Mouse (Mus musculus) gastrocnemius, postnatal 10 days (tissue): ENCODE measurements around the gene Slc22a12. TPM values are rescaled to one million over a fixed set of nuclear protein-coding genes. Genes with fewer than 3 reads are reported as not detected.
A peak's percentile ranks its signal among the peaks of the same experiment; 100 is the strongest.

Experiments used
- DNase-seq: peaks from one replicate; pipeline ENCODE4 v3.0.0; 2021; ENCODE audit warnings: mixed read lengths
- total RNA-seq, 2 experiments: library from RNA; stranded (reverse); gene quantifications; 2 replicates each; pipeline ENCODE4 v1.2.3; 2021

Slc22a12 gene
- total RNA-seq, 2 experiments from 2014 or later, result not detected

DNA sequence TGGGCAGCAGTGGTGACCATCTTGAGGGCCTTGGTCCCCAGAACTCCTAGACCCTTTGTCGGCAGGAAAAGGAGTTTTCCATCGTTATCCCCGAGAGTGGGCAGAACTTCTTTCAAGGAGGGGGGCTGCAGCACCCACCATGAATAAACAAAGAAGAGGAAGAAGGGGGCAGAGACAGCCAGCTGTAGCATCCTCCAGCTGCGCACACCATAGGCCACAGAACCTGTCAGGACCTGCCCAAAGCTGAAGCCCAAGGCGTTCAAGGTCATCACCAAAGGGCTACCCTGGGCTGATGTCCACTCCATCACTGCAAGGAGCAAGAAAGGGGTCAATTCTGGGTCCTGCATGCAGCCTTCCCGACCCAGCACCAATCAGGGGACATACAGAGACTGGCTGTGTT lies 2.6 kb downstream of the Slc22a12 start:
- no peak for DNase-seq

GRCm38 (mm10) chr19:6539592-6539991 lies 3.2 kb downstream of the Slc22a12 start:
- DNase-seq, result no peak

GRCm38 (mm10) chr19:6538546-6538945 lies 4.3 kb downstream of the Slc22a12 start:
- no peak for DNase-seq

- DNase-seq, result no peak
These were observed 5.3 kb downstream of the Slc22a12 start for GRCm38 (mm10) chr19:6537526-6537925.

- no peak for DNase-seq
These were observed 6.1 kb downstream of the Slc22a12 start for GRCm38 (mm10) chr19:6536696-6537095.

- DNase-seq, result no peak
These were observed 6.6 kb downstream of the Slc22a12 start for GRCm38 (mm10) chr19:6536201-6536600.

GRCm38 (mm10) chr19:6534118-6534415 lies 8.8 kb downstream of the Slc22a12 start:
- DNase-seq, result no peak

DNA sequence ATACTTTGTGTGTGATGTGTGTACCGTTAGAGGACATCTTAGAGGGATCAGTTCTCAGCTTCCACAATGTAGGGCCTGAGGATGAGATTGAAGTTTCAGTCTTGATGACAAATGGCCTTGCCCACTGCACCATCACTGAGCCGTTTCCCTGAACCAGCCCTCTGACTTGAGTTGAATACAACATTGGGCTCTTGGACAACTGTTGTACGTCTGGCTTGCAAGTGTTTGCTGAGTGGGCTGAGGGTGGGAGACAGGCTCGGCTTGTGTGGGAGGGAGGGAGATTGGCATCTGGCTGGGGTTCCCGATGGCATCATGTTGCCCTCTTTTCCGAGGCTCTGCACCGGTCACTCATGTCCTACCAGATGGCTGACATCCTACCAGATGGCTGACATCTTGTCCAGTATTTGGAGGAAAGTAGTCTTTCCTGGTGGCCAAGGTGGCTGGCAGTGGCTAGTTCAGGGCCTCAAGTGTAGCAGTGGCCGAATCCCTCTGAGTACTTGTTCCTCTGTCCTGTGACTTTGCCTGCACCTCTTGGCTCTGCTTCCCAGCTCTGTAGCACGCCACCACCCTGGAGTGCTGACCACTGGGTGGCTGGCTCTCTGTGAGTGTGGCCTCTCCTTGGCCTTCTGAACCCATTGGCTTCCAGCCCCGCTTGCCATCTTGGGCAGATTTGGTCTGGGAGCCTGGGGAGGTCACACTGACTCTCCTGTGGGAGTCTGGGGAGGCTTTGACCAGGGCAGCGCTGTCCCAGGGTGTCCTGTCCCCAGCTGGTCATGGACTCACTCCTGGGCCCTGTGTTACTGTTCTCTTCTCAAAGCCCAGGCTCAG lies 9.3 kb downstream of the Slc22a12 start:
- no peak for DNase-seq

DNA sequence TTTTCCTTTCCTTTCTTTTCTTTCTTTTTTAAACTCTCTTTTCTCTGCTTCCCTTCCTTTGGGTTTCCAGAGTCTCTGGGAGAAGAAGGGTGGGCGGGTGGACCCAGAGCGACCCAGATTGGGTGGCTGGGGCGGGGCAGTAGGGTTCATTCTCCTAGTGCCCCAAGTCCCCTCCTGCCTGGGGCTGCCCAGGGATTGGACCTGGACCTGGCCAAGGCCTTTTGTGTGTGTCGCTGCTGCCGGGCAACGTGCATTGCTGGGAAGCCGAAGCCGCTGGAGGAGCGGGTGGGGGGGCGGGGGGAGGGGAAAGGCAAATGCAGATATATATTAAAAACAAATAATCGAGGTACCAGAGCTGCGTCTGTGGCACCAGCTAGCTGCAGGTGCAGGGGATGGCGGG lies 10.2 kb downstream of the Slc22a12 start:
- no peak for DNase-seq

GRCm38 (mm10) chr19:6531832-6532471 lies 10.9 kb downstream of the Slc22a12 start:
- DNase-seq, result peak; percentile 21

GRCm38 (mm10) chr19:6531011-6531631 lies 11.7 kb downstream of the Slc22a12 start:
- DNase-seq, result peak; percentile 41

DNA sequence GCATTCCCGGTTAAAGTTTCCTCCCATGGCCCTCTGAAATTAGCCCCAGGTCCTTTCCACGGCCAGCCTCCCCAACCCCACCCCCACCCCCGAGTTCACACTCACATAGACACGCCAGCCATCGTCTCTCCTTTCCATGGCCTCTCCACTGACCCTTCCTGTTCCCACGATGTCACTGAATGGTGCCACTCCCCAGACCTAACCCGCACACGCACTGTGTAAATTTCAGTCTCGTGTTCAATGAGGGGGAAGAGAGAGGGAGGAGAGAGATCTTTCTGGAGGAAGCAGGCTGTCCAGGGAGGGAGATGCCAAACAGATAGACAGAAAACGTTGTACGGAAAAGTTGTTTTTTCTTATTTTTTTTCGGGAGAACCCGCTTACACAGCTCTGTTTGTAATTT lies 12.5 kb downstream of the Slc22a12 start:
- DNase-seq, result no peak

DNA sequence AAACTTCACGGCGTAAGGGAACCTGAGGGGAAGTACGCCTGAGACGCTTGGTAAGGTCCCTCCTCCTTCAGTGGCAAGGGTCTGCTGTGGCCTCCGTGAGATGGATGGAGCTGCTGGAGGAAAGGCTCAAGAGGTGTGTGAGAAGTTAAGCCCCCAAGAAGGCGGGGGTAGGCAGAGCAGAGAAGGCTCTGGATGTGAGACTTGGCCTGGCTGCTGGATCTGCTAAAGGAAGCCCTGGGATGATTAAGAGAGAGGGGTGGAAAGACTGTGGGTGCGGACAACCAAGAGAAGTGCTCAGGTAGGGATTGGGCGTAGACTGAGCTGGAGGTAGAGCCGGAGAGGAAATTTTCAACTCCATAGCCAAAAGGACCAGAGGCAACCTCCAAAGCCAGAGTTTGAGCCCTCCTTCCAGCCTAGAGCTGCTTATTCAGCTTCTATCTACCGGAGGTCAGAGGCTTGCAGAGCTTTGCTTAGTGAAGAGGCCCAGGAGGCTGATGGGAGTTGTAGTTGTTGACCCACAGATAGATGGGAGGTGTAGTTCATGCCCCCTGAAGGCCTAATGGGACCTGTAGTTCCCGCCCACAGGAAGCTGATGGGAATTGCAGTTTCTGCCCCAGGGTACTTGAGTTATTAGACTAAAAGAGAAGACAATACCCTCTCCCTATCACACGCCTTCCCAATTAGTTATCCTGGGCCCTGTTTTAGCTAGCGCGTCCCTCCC lies 13.4 kb downstream of the Slc22a12 start:
- no peak for DNase-seq

DNA sequence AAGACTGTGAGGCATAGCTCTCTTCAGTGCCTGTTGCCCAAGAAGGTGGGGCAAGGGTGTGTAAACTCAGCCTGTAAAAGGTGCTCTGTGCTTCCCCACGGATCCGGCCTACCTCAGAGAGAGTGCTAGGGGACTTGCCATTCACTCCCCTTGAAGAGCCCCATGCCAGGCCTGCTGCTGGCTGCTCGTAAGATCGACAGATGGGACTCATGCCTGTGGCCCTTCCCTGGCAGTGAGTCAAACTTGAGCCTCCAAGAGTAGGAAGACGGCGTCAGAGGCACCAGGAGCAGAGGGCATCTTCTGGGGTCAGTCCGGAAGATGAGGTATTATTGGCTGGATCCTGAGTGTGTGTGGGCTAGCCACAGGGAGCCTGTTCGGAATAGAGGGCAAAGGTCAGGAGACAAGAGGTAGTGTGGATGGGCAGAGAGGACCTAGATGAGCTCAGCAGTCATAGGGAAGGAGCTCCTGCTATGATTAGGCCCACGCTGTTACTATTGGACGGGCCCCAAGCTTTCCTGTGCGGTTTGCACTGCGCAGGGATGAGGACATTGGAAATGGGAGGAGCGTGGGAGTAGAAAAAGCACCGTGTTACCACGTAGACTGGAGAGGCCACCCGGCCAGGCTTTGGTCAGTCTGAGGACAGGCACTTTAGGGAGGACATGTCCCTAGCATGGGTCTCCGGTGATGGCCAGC lies 14.8 kb downstream of the Slc22a12 start:
- no peak for DNase-seq

GRCm38 (mm10) chr19:6527439-6527838 lies 15.4 kb downstream of the Slc22a12 start:
- no peak for DNase-seq

DNA sequence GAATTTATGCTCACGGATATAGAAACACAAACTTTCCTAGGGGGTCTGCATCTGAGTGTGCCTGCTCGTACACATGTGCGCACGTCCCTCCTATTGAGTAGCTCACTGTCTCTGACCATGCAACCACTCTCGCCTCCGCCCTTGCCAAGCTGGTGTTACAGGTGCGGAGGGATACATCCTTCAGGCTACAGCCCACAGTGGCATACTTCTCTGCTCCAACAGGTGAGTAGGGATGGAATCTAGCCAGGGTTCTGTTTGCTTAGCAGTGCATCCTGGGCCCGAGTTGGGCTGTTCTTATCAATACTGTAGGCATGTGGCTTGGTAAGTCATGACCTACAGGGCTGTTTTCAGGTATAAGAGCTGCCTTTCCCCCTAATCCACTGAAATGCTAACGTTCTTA lies 16.8 kb downstream of the Slc22a12 start:
- DNase-seq, result no peak

DNA sequence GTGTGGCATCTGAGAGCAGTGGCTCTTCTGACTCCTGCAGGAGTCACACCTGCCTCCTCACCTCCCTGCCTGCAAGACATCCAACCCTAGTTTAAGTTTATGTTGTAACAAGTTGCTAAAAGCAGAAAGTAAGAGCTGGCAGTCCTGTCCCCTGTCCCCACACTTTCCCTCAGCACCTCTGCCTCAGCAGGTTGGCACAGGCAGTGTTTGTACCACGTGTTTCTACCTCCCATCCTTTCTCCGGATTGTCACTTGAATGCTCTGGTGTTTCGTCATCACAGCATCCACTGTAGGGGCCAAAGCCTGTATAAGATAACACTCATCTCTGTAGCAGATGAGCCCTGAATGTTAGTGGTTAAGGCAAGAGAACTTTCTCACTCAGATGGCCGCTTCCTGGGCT lies 17.8 kb downstream of the Slc22a12 start:
- no peak for DNase-seq

- no peak for DNase-seq
These were observed 20.5 kb downstream of the Slc22a12 start for GRCm38 (mm10) chr19:6522289-6522688.

- DNase-seq, result no peak
These were observed 21.2 kb downstream of the Slc22a12 start for GRCm38 (mm10) chr19:6521630-6522029.

- DNase-seq, result no peak
These were observed 23.3 kb downstream of the Slc22a12 start for GRCm38 (mm10) chr19:6519483-6519882.

DNA sequence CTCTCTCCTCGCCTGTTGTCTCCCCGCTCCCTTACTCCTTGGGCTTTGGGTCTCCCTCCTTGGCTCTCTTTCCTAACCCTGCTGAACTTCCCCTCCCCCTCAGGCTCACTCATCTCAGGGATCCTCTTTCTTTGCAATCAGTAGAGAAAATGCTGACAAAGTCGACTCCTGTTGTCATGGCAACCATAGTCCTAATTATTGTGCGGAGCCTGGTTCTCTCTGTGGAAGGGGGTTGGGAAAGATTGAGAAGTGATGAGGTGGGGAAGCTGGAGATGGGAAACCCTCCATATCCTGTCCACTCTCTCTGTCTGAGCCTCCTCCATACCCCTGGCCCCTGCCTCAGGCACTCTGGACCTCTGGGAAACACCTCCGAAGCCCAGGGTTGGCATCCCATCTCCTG lies 24.2 kb downstream of the Slc22a12 start:
- no peak for DNase-seq

DNA sequence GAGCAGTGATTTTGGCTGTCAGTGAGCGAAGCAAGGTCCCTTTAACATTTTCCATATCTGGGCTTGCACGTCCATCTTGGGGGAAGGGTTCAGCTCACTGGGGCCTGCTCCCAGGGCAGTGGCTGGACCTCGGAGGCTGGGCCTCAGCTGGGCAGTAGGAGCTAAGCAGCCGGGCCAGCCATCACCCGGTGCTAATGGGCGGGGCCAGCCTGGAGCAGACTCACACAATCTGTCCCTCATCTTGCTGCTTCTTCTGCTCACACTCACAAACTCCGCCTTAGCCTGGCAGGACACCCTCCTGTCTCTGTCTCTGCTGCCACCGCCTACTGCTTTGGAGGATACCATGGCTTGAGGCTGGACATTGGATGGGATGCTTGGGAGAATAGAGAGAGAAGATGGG lies 26.7 kb downstream of the Slc22a12 start:
- DNase-seq, result no peak
